Comparison of ENCODE assay signal across 23 mouse cellular contexts in genomic region chr10:117730140-117730539, GRCm38 (mm10). TPM values are rescaled to one million over a fixed set of nuclear protein-coding genes. Genes with fewer than 3 reads are reported as not detected.
DNase-seq lines count a peak whose midpoint lies in the region; ATAC-seq and TF ChIP-seq lines count a peak whose summit lies in the region.
"Had no signal": no experiment of that assay in that cellular context is flagged by ENCODE, and none has a peak within 500 bp of the region (broad histone marks: within the 10 kb centered on the region; RNA-seq: fewer than 3 reads in every experiment).

No protein-coding gene starts in this region.

- no peaks in the 10 kb centered on the region for H3K79me2 ChIP-seq in MEL (ENCODE audit: control insufficient read depth, insufficient read depth, low read length, poor library complexity)

- no peaks in the 10 kb centered on the region for H3K9me3 ChIP-seq in lung, embryonic 16.5 days (ENCODE audit: control insufficient read depth, low read length)
- H3K9me3 ChIP-seq in MEL (replicated peaks; ENCODE audit: insufficient read depth, low read length) = no peaks in the 10 kb centered on the region
- H3K9me3 ChIP-seq: embryonic facial prominence, embryonic 13.5 days; embryonic facial prominence, embryonic 15.5 days; forebrain, embryonic 10.5 days; forebrain, embryonic 12.5 days; forebrain, embryonic 15.5 days had no signal

- TF ChIP-seq RAD21 in MEL (IDR thresholded peaks at IDR 0.05; ENCODE audit: low read depth, low read length) = no peak

- H3K27ac ChIP-seq in lung, embryonic 16.5 days (ENCODE audit: low read length) = peak overlapping the region; percentile 72
- no peak overlapping the region for H3K27ac ChIP-seq in MEL (ENCODE audit: control insufficient read depth, low read depth, low read length)
- H3K27ac ChIP-seq: embryonic facial prominence, embryonic 13.5 days; embryonic facial prominence, embryonic 15.5 days; forebrain, embryonic 10.5 days; forebrain, embryonic 12.5 days; forebrain, embryonic 15.5 days had no signal

- no peak overlapping the region for H3K4me3 ChIP-seq in lung, embryonic 16.5 days (ENCODE audit: low read length)
- H3K4me3 ChIP-seq in MEL (ENCODE audit: control insufficient read depth in 1 of 2, insufficient read depth in 1 of 2, low read depth in 2 of 2, low read length in 2 of 2) = no peak overlapping the region
- H3K4me3 ChIP-seq: embryonic facial prominence, embryonic 13.5 days; embryonic facial prominence, embryonic 15.5 days; erythroblast, embryonic 14.5 days; forebrain, embryonic 10.5 days; forebrain, embryonic 12.5 days; forebrain, embryonic 15.5 days had no signal

- ATAC-seq in lung, embryonic 16.5 days (ENCODE audit: low read depth) = no peak
- ATAC-seq: activated CD4-positive, CD25-positive, alpha-beta regulatory T cell, adult 4 months; forebrain, embryonic 15.5 days; forebrain, postnatal 0 days; Patski had no signal

- 91% methylated on average over 7 of the region's 7 CpGs for WGBS in lung, embryonic 16.5 days

- no peaks in the 10 kb centered on the region for H3K27me3 ChIP-seq in lung, embryonic 16.5 days (ENCODE audit: control insufficient read depth, insufficient read depth, low read depth, low read length)
- no peaks in the 10 kb centered on the region for H3K27me3 ChIP-seq in MEL (ENCODE audit: control insufficient read depth in 1 of 2, insufficient read depth in 2 of 2, low read length in 2 of 2)
- H3K27me3 ChIP-seq: embryonic facial prominence, embryonic 13.5 days; embryonic facial prominence, embryonic 15.5 days; forebrain, embryonic 12.5 days; forebrain, embryonic 15.5 days; Patski had no signal

- no peak overlapping the region for H3K9ac ChIP-seq in lung, embryonic 16.5 days (ENCODE audit: low read length)
- H3K9ac ChIP-seq in MEL (ENCODE audit: control insufficient read depth, low read depth, low read length, poor library complexity, severe bottlenecking) = no peak overlapping the region
- H3K9ac ChIP-seq: embryonic facial prominence, embryonic 13.5 days; embryonic facial prominence, embryonic 15.5 days; forebrain, embryonic 12.5 days; forebrain, embryonic 15.5 days; forebrain, postnatal 0 days had no signal

- no peak for DNase-seq in lung, postnatal 14 days
- DNase-seq in MEL (ENCODE audit: low read depth, low spot score) (no peak), adipocyte (ENCODE audit: low spot score) (peak; percentile 98)
- DNase-seq in ovary, postnatal 36 days (ENCODE audit: low spot score) = no peak
- DNase-seq: adrenal gland, postnatal 10 days; adrenal gland, postnatal 25 days; cerebellum, adult 11 months; cerebellum, adult 18-20 months; cerebellum, adult 8-10 months; cerebellum, adult 9-11 months; cerebellum, postnatal 14 days; cerebellum, postnatal 36 days; embryo, embryonic 11 days; forebrain, postnatal 0 days had no signal

- H3K4me2 ChIP-seq in lung, embryonic 16.5 days (ENCODE audit: low read depth, low read length) = no peak overlapping the region
- H3K4me2 ChIP-seq: embryonic facial prominence, embryonic 13.5 days; embryonic facial prominence, embryonic 15.5 days; forebrain, embryonic 12.5 days; forebrain, embryonic 15.5 days had no signal

- no peak for TF ChIP-seq EP300 in MEL (IDR thresholded peaks at IDR 0.05; ENCODE audit: low read depth in 1 of 2, low read length in 2 of 2)

- TF ChIP-seq POLR2A in MEL (IDR thresholded peaks at IDR 0.05; ENCODE audit: control insufficient read depth in 1 of 2, insufficient read depth in 1 of 2, low read depth in 1 of 2, low read length in 2 of 2, poor library complexity in 1 of 2) = no peak

- H3K36me3 ChIP-seq in lung, embryonic 16.5 days (ENCODE audit: control insufficient read depth, insufficient read depth, low read length) = no peaks in the 10 kb centered on the region
- H3K36me3 ChIP-seq in MEL (ENCODE audit: control insufficient read depth in 1 of 2, insufficient read depth in 2 of 2, low read length in 2 of 2) = peaks cover 0 to 16% of the 10 kb centered on the region in 2 experiments; a peak in 2 of 4 replicates
- H3K36me3 ChIP-seq: embryonic facial prominence, embryonic 15.5 days; forebrain, embryonic 10.5 days; forebrain, embryonic 12.5 days had no signal

- TF ChIP-seq CTCF in MEL (IDR thresholded peaks at IDR 0.05 in 2 of 3, conservative IDR thresholded peaks at IDR 0.05 in 1 of 3; ENCODE audit: control insufficient read depth in 1 of 3, insufficient read depth in 1 of 3, low read depth in 2 of 3, low read length in 3 of 3, poor library complexity in 1 of 3, severe bottlenecking in 1 of 3) = no peak

- no peaks in the 10 kb centered on the region; the same call in 1 of the 2 replicates for H3K4me1 ChIP-seq in lung, embryonic 16.5 days (replicated peaks; ENCODE audit: control insufficient read depth, insufficient read depth, low read length)
- H3K4me1 ChIP-seq in MEL (ENCODE audit: control insufficient read depth in 1 of 2, insufficient read depth in 2 of 2, low read length in 2 of 2) = peaks cover 5 to 15% of the 10 kb centered on the region in 2 experiments; a peak in 2 of 4 replicates
- H3K4me1 ChIP-seq: embryonic facial prominence, embryonic 13.5 days; embryonic facial prominence, embryonic 15.5 days; forebrain, embryonic 10.5 days; forebrain, embryonic 12.5 days; forebrain, embryonic 15.5 days had no signal

TF ChIP-seq in MEL, 35 proteins besides CTCF, POLR2A, EP300 and RAD21:
- TF ChIP-seq TBP (IDR thresholded peaks at IDR 0.05; ENCODE audit: low read depth, low read length) = 0 out of 2 replicates have a peak, but pooled peaks have one; percentile 36
- no peak for TF ChIP-seq MAX (IDR thresholded peaks at IDR 0.05; ENCODE audit: low read length)

RNA-seq across cellular contexts. Expression of gene Slc35e3, which starts 16.0 kb away (rescaled TPM):
- polyA plus RNA-seq in lung, embryonic 16.5 days (2015; fragmentation: Nextera tagmentation; extraction: Ambion mirVana) = 18.3 and 18.6 TPM in 2 replicates
- total RNA-seq in MEL (2012; rRNA removed) = 3.0 and 3.7 TPM in 2 replicates
- polyA plus RNA-seq in MEL (2012; ENCODE audit: insufficient read depth in 1 of 2, insufficient read length in 2 of 2, low read depth in 1 of 2, low replicate concordance in 2 of 2, missing spikeins in 1 of 2) = 1 to 10 TPM in 1 of 2 experiments, not detected in 1; 7.4 TPM
- polyA plus RNA-seq: erythroblast, embryonic 14.5 days had no signal

RNA-seq across cellular contexts. Expression of gene Mdm2, which starts 19.6 kb away (rescaled TPM):
- polyA plus RNA-seq in lung, embryonic 16.5 days (2015; fragmentation: Nextera tagmentation; extraction: Ambion mirVana) = 51.2 and 51.7 TPM in 2 replicates
- 35.2 and 35.3 TPM in 2 replicates for total RNA-seq in MEL (2012; rRNA removed)
- 100 to 1,000 TPM in 1 of 2 experiments, 10 to 100 TPM in 1; 42.2 to 601 TPM for polyA plus RNA-seq in MEL (2012; ENCODE audit: insufficient read depth in 1 of 2, insufficient read length in 2 of 2, low read depth in 1 of 2, low replicate concordance in 2 of 2, missing spikeins in 1 of 2)
